Mouse (Mus musculus): ENCODE data around the gene Socs7.

Gene Socs7

DNA sequence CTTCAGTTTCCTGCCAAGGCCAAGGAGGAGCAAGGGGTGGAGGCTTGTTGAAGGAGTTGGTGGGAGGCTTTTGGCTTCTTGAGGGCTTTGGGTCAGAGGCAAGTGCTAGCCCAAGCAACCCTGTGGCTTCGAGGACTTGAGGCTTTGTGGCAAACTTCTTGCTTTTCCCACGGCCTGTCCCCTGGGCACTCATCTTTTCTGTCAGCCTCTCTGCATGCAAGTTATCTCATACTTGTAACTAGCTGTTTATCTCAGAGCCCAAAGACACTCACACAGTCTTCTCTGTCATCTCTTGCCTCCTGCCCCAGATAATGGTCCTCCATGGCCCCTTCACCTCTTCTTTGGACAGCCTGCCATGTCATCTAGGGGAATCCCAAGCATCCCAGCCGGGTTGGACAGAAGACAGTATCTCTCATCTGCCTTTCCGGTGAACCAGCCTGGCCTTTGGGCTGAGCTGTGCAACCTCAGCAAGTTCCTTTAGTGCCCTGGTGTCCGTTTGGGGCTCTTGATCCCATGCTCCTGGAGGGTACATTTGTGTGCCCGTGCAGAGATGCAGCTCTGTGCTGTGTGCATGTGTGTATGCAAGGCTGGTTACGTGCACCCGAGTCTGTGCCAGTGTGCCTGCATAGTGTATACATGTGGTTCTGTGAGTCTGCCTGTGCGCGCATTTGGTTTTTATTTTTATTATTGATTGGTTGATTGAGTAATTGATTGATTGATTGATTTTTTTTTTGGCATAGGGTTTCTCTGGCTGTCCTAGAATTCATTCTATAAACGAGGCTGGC, 80.7 kb downstream of the Socs7 start:
- no peak for DNase-seq (ENCODE audit: low spot score in 2 of 2)

- no peak for DNase-seq (ENCODE audit: low spot score in 2 of 2)
Measured at GRCm38 (mm10) chr11:97445596-97445995, 83.2 kb downstream of the Socs7 start.

DNA sequence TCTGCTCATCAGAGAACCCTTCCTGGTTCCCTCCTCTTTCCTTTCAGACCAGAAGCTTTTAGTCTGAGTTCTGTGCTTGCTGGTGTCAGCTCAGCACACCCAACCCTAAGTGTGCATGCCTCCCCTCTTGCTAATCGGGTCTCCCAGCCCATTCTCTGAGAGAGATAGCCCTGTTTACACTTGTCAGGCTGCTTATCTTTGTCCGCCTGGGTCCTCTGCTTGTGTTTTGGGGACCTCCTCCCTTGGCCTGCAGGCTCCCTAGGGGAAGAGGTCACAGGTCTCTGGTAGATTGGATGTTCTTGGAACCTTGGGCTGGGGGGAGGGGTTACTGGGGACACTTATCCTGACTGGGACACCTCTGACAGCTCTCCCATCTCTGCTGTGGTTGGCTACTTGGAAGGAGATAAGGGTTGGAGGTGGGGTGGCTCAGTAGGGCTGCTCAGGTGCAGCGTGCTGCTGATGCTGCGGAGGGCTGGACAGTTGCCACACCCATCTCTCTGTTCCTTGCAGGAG, 83.7 kb downstream of the Socs7 start:
- DNase-seq (ENCODE audit: low spot score in 2 of 2) = no peak

GRCm38 (mm10) chr11:97447979-97448378, 85.6 kb downstream of the Socs7 start:
- DNase-seq (ENCODE audit: low spot score in 2 of 2) = no peak

Data from frontal cortex, postnatal 10 days (tissue).